Mouse (Mus musculus) forebrain, embryonic 16.5 days (tissue): ENCODE measurements at regions not wholly inside any gene's neighbourhood (a gene's known extent, or its start where the extent isn't known, plus 50 kb on each side); places are given as distances from the start of the nearest gene placed in this dataset.

Source experiments
- ATAC-seq: fragments of 200-750 bp; cut with Nextera tagmentation; 2 replicates; pipeline ENCODE4 v1.8.0; 2017; ENCODE audit warnings: mild to moderate bottlenecking, moderate library complexity
- H3K27ac ChIP-seq: fragments of 300-500 bp; sonication (generic); 2 replicates; pipeline ENCODE4 v1.5.1; 2014; ENCODE audit warnings: low read length, control low read depth
- H3K27me3 ChIP-seq: fragments of 300-500 bp; sonication (generic); replicated peaks from 2 replicates; pipeline ENCODE4 v1.6.1; 2014; ENCODE audit warnings: low read length; ENCODE audit not compliant: control insufficient read depth, insufficient read depth
- H3K36me3 ChIP-seq: fragments of 300-500 bp; sonication (generic); 2 replicates; pipeline ENCODE4 v1.6.1; 2014; ENCODE audit not compliant: control insufficient read depth, insufficient read depth
- H3K4me1 ChIP-seq: fragments of 300-500 bp; sonication (generic); replicated peaks from 2 replicates; pipeline ENCODE4 v1.6.1; 2014; ENCODE audit warnings: low read length; ENCODE audit not compliant: control insufficient read depth, insufficient read depth
- H3K4me2 ChIP-seq: fragments of 300-500 bp; sonication (generic); 2 replicates; pipeline ENCODE4 v1.6.1; 2014; ENCODE audit warnings: mild to moderate bottlenecking, low read length, control low read depth
- H3K4me3 ChIP-seq: fragments of 300-500 bp; sonication (generic); replicated peaks from 2 replicates; pipeline ENCODE4 v1.5.1; 2014; ENCODE audit warnings: mild to moderate bottlenecking, low read length, control low read depth
- H3K9ac ChIP-seq: fragments of 300-500 bp; sonication (generic); replicated peaks from 2 replicates; pipeline ENCODE4 v1.6.1; 2014; ENCODE audit warnings: low read depth, low read length, control low read depth
- H3K9me3 ChIP-seq: fragments of 300-500 bp; sonication (generic); 2 replicates; pipeline ENCODE4 v1.6.1; 2016; ENCODE audit warnings: low read length; ENCODE audit not compliant: control insufficient read depth
- WGBS: fragments of 180-500 bp; shearing (Covaris S2); extraction: QIAGEN DNeasy Blood & Tissue Kit; methylation state at CpG from one replicate; pipeline ENCODE4 v1.1.7; 2014; 5-methylcytosine and 5-hydroxymethylcytosine counted together

DNA sequence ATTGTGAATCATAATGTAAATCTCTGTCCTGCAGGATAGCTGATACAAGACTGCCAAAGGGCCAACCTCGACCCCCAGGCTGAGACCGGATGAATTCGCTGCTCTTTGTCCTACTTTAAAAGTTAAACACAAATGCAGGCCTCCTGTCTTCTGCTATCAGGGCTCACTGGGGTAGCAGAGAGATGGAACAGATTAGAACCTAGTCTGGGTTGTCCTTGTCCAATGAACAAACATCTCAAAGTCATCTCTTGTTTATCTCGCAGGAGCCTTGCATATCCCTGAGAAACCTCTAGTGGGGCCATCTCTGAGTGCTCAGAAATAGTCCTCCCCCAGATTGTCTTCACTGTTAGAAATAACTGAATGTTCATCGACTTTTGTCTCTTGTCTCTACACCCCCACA is 161.0 kb upstream of the Cited2 start:
- Histone ChIP-seq H3K27me3 (no peaks in the 10 kb centered on the region), H3K4me1 (peaks cover 10% of the 10 kb centered on the region), H3K36me3 (no peaks in the 10 kb centered on the region), H3K4me2 (no peak overlapping the region), H3K9me3 (no peaks in the 10 kb centered on the region), H3K4me3 (no peak overlapping the region), H3K9ac (no peak overlapping the region), H3K27ac (no peak overlapping the region)
- ATAC-seq, result no peak
- 89% methylated on average over 5 of the region's 5 CpGs for WGBS

DNA sequence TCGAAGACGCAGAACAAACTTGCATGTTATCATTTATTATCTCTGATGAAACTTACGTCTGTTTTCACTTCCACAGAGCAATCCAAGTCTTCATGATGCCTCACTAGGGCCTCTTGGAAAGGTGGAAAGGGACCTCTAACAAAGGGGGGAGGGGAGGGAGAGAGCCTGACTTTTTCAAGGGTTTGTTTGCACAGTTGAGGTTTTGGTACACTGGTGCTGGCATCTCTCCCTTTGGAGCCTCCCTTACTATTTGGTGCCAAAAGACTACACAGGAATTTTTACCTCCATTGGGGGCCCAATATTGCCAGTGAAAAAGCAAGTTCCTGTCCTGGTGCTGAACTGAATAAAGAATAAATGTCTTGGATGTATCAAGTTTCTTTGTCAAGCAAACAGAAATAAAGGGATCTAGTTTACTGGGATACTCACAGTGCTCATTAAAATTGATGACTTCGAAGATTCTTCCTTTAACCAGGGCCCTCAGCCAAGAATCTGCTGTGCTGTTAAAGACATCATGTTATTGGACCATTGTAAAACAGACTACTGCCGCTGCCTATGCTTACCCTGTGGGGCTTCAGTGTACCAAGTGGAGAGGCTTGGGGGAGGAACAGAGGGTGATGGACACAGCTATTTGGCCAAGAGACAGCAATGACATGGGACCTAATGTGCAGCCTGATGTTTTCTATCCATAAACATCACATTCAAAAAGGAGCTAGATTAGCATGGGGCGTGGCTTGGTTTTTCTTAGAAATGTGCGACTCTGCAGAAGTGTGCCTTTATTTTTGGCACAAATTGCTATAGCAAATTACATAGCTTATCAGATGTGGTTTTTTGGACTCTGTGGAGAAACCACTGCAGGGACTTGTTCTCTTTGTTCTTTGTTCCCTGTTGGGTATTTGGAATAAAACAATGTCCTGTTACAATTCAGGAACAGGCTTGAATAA is 160.3 kb upstream of the Cited2 start:
- H3K36me3 ChIP-seq, result no peaks in the 10 kb centered on the region
- H3K4me3 ChIP-seq, result no peak overlapping the region
- ATAC-seq, result peak; percentile 86
- 0 out of 2 replicates have a peak overlapping the region, but pooled peaks have one; percentile 4 for H3K27ac ChIP-seq
- H3K4me2 ChIP-seq, result no peak overlapping the region
- H3K4me1 ChIP-seq, result peaks cover 10% of the 10 kb centered on the region
- no peak overlapping the region for H3K9ac ChIP-seq
- no peaks in the 10 kb centered on the region for H3K9me3 ChIP-seq
- WGBS, result 56% methylated on average over 7 of the region's 7 CpGs
- no peaks in the 10 kb centered on the region for H3K27me3 ChIP-seq

DNA sequence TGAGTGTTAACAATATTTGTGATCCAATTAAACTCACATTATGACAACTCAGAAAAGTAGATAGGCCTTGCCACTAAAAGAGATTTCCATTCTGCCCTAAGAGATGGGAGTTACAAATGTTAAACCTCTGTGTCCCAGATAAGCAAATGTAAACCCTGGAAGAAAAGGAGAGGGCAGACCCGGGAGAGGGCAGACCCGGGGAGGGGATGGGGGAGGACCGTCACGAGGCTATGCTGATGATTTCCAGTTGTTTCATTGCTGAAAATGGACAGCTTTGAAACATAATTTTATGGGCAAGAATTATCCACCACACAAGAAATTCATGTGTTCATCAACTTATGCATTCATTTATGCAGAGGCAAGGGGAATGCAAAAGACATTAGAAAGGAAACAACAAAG is 159.7 kb upstream of the Cited2 start:
- 58% methylated on average over 4 of the region's 4 CpGs for WGBS
- H3K27me3 ChIP-seq, result no peaks in the 10 kb centered on the region
- no peak overlapping the region for H3K9ac ChIP-seq
- H3K4me1 ChIP-seq, result peaks cover 10% of the 10 kb centered on the region
- no peak overlapping the region for H3K4me2 ChIP-seq
- peak; percentile 41 for ATAC-seq
- no peaks in the 10 kb centered on the region for H3K36me3 ChIP-seq
- H3K9me3 ChIP-seq, result no peaks in the 10 kb centered on the region
- H3K4me3 ChIP-seq, result no peak overlapping the region
- H3K27ac ChIP-seq, result peak overlapping the region; percentile 56

DNA sequence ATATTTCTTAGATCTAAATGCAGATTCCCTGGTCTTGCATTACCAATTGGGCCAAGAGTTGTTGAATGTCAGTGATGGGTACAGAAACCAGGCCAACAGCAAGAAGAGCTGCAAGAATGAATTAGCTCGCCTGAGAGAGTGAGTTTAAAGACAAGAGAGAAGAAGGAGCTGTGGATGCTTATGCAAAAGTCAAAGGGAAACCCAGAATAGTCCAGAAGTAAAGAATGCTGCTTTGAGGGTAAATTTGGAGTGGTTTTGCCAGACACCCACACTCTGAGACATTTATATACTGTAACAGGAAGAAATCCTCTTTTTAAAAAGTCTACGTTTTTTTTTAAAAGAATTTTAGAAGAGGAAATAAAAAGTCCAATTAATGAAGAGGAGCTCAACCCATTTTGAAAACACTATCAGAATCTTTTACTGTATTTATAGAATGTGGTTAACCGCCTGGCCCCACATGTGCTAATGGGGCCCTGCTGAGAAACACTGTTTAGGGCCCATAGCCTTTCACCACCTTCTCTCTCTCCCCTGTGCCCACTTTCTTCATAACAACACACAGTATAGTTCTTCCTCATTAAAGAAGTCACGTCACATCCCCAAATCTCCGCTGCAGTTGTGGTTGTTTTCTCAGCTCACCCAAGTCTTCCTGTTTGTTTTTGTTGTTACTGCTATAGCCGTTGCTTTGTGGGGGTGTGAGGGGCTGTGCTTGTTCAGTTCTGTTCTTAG is 158.0 kb upstream of the Cited2 start:
- Histone ChIP-seq H3K27me3 (no peaks in the 10 kb centered on the region), H3K9me3 (no peaks in the 10 kb centered on the region), H3K4me1 (peaks cover 10% of the 10 kb centered on the region), H3K36me3 (no peaks in the 10 kb centered on the region), H3K27ac (no peak overlapping the region), H3K9ac (no peak overlapping the region), H3K4me2 (no peak overlapping the region), H3K4me3 (no peak overlapping the region)
- ATAC-seq, result no peak
- WGBS, result 64% methylated on average over 6 of the region's 6 CpGs

DNA sequence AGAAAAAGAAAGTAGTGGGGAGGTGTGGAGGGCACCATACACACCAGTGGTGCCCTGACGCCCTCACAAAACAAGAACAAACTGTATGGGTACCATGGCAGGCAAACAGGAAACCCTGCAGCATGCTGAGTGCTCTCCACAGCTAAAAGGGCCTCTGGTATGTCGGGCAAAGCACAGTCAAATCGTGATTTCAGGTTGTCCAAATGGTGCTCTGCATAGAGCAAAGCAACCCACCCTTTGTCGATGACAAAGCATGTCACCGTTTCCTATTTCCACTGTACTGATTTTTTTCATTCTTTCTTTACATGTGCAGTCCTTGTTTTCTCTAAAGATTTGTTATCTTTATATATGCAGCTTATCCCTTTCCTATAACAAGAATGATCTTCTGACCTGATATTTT is 156.0 kb upstream of the Cited2 start:
- no peak overlapping the region for H3K4me2 ChIP-seq
- H3K4me1 ChIP-seq, result peaks cover 10% of the 10 kb centered on the region
- H3K27ac ChIP-seq, result no peak overlapping the region
- no peak overlapping the region for H3K4me3 ChIP-seq
- no peaks in the 10 kb centered on the region for H3K27me3 ChIP-seq
- no peaks in the 10 kb centered on the region for H3K36me3 ChIP-seq
- 93% methylated on average over 5 of the region's 5 CpGs for WGBS
- no peak overlapping the region for H3K9ac ChIP-seq
- H3K9me3 ChIP-seq, result no peaks in the 10 kb centered on the region
- ATAC-seq, result no peak

DNA sequence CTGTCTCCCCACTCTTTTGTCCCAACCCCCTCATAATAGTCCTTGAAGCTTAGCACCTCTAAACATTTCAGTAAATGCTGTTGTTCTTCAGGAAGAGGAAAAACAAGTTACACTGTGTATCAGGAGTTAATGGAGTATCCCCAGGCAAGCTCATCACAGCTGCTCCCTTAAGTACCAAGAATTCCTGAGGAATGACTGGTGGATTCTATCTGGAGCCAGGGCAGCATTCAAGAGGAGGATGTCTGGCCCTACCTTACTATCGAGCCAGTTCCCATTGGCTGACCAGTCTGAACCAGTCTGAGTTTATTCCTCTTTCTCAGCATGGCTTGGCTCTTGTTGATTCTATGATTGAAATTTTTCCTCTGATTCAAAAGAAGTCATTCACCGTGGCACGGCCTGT is 155.4 kb upstream of the Cited2 start:
- no peak overlapping the region for H3K4me3 ChIP-seq
- H3K4me1 ChIP-seq, result peaks cover 10% of the 10 kb centered on the region
- WGBS, result 95% methylated on average over 3 of the region's 3 CpGs
- no peaks in the 10 kb centered on the region for H3K36me3 ChIP-seq
- no peak for ATAC-seq
- no peak overlapping the region for H3K9ac ChIP-seq
- no peaks in the 10 kb centered on the region for H3K9me3 ChIP-seq
- H3K27ac ChIP-seq, result no peak overlapping the region
- no peak overlapping the region for H3K4me2 ChIP-seq
- no peaks in the 10 kb centered on the region for H3K27me3 ChIP-seq

DNA sequence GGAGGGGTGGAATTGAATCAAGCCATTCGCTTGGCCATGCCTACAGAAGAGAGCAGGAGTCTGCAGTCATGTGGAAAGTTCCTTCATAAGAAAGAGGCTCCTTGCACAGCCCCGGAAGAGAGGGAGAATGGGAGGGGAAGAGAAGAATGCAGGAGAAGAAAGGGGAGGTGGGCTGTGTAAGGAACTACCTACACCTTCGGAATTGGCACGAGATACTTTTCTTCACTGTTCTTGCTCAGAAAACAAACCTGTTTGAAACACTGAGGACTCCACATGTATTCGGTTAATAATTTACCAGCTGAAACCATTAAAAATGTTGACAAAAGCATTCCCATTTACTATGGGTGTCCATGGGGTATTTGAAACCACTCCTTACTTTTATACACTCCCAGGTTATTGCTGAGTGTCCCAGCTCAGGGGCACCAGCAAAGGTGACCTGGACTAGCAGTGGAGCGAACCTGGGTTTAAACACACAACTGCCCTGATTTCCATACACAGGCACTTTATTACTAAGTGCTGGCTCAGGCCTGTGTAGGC is 153.4 kb upstream of the Cited2 start:
- 89% methylated on average over 6 of the region's 6 CpGs for WGBS
- H3K4me1 ChIP-seq, result no peaks in the 10 kb centered on the region
- no peaks in the 10 kb centered on the region for H3K9me3 ChIP-seq
- no peak overlapping the region for H3K9ac ChIP-seq
- H3K4me3 ChIP-seq, result no peak overlapping the region
- H3K36me3 ChIP-seq, result no peaks in the 10 kb centered on the region
- H3K27me3 ChIP-seq, result no peaks in the 10 kb centered on the region
- no peak for ATAC-seq
- no peak overlapping the region for H3K4me2 ChIP-seq
- H3K27ac ChIP-seq, result no peak overlapping the region

DNA sequence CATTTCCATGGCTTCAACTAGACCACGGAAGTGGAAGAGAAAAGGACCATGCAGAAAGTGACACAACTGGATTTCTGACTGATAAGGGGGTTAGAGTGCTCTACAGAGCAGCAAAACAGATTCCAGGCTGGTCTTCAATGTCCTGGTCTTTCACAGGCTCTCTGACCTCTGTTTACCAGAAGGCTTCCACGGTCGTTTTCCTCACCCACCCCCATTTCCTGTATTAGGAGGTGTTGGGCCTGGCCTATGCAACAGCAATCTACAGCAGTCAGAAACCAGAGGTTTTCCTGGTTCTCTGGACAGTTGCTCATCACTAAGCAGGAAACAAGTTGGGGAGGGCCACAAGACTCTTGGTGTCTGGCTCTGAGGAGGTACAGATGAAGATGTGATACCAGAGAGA is 148.1 kb upstream of the Cited2 start:
- Histone ChIP-seq H3K4me1 (no peaks in the 10 kb centered on the region; the same call in 1 of the 2 replicates), H3K36me3 (no peaks in the 10 kb centered on the region), H3K4me2 (no peak overlapping the region), H3K9me3 (no peaks in the 10 kb centered on the region), H3K27ac (no peak overlapping the region), H3K9ac (no peak overlapping the region), H3K4me3 (no peak overlapping the region), H3K27me3 (no peaks in the 10 kb centered on the region)
- no peak for ATAC-seq
- WGBS, result 79% methylated on average over 3 of the region's 3 CpGs
